Mouse (Mus musculus): Measurements from ENCODE around the gene Tmem132d. TPM values are rescaled to one million over a fixed set of nuclear protein-coding genes. Genes with fewer than 3 reads are reported as not detected.
"Not testable (repeated sequence)": the region's sequence is repeated elsewhere in the genome, so short reads cannot be mapped to it uniquely, and the experiment has no call there.

Gene Tmem132d
- polyA plus RNA-seq, 1 experiment from 2014 or later = not detected

DNA sequence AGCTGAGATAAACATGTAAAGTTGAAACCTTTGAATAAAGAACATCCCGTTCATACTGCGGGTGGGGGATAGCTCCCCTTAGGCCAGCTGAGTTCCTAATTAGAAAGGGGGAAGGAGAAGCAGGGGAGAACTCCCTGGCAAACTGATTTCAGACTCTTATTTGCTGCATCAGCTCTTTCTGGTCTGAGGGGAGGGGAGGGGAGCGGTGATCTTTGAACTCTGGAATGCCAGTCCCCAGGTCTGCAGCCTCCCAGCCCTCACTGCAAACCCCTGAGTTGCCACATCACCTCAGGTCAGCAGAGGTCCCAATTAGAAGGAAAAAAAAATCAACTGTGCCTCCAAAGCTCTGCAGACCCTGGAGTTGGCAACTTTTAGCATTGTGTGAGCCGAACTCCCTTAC, 482.3 kb downstream of the Tmem132d start:
- Histone ChIP-seq H3K27ac (ENCODE audit: low read depth, low read length) (no peak overlapping the region), H3K36me3 (ENCODE audit: control insufficient read depth, insufficient read depth, low read length) (no peaks in the 10 kb centered on the region), H3K27me3 (replicated peaks; ENCODE audit: control insufficient read depth, insufficient read depth, low read length) (no peaks in the 10 kb centered on the region), H3K9ac (ENCODE audit: low read depth, low read length) (no peak overlapping the region), H3K4me1 (replicated peaks; ENCODE audit: control insufficient read depth, insufficient read depth, low read length) (no peaks in the 10 kb centered on the region), H3K4me2 (no peak overlapping the region), H3K9me3 (ENCODE audit: control insufficient read depth, low read length) (no peaks in the 10 kb centered on the region), H3K4me3 (ENCODE audit: low read depth, low read length) (no peak overlapping the region)
- WGBS = 56% methylated on average over 4 of the region's 4 CpGs
- DNase-seq (ENCODE audit: low spot score) (no peak), ATAC-seq (replicated peaks; ENCODE audit: low FRiP score) (no peak)

DNA sequence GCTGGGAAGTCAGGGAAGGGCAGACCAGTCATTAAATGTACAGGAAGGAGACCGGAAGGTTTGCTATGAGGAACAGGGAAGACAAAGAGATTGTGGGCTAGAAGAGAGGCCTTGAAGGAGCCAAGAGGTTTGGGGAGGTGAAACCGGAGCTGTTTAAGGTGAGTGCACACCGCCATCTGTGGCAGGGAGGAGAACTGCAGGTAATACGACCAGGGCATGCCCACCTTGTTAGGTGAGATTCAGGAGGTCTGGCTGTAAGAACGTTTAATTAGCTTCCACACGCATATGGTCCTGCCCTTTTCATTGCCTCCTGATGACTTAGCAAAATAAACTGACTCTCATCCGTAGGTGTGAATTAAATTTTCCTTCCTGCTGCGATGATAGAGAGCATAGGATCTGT, 485.6 kb downstream of the Tmem132d start:
- no peak overlapping the region for H3K4me2 ChIP-seq
- no peak overlapping the region for H3K4me3 ChIP-seq (ENCODE audit: low read depth, low read length)
- no peaks in the 10 kb centered on the region for H3K9me3 ChIP-seq (ENCODE audit: control insufficient read depth, low read length)
- ATAC-seq (replicated peaks; ENCODE audit: low FRiP score) = no peak
- 21% methylated on average over 8 of the region's 8 CpGs for WGBS
- H3K36me3 ChIP-seq (ENCODE audit: control insufficient read depth, insufficient read depth, low read length) = no peaks in the 10 kb centered on the region
- H3K9ac ChIP-seq (ENCODE audit: low read depth, low read length) = no peak overlapping the region
- DNase-seq (ENCODE audit: low spot score) = no peak
- H3K27me3 ChIP-seq (replicated peaks; ENCODE audit: control insufficient read depth, insufficient read depth, low read length) = no peaks in the 10 kb centered on the region
- H3K4me1 ChIP-seq (replicated peaks; ENCODE audit: control insufficient read depth, insufficient read depth, low read length) = no peaks in the 10 kb centered on the region
- no peak overlapping the region for H3K27ac ChIP-seq (ENCODE audit: low read depth, low read length)

DNA sequence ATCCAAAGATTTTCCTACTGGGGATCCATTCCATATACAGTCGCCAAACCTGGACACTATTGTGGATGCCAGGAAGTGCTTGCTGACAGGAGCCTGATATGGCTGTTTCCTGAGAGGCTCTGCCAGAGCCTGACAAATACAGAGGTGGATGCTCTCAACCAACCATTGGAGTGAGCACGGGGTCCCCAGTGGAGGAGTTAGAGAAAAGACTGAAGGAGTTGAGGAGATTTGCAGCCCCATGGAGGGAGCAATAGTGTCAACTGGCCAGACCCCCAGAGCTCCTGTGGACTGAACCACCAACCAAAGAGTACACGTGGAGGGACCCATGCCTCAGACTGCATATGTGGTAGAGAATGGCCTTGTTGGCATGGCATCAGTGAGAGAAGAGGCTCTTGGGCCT, 490.7 kb downstream of the Tmem132d start:
- ATAC-seq (replicated peaks; ENCODE audit: low FRiP score); H3K4me1 ChIP-seq (replicated peaks; ENCODE audit: control insufficient read depth, insufficient read depth, low read length); H3K4me3 ChIP-seq (ENCODE audit: low read depth, low read length); H3K9ac ChIP-seq (ENCODE audit: low read depth, low read length); H3K36me3 ChIP-seq (ENCODE audit: control insufficient read depth, insufficient read depth, low read length); DNase-seq (ENCODE audit: low spot score); H3K27me3 ChIP-seq (replicated peaks; ENCODE audit: control insufficient read depth, insufficient read depth, low read length); H3K4me2 ChIP-seq; H3K27ac ChIP-seq (ENCODE audit: low read depth, low read length); H3K9me3 ChIP-seq (ENCODE audit: control insufficient read depth, low read length): not testable (repeated sequence)
- WGBS = 68% methylated on average over 3 of the region's 3 CpGs

DNA sequence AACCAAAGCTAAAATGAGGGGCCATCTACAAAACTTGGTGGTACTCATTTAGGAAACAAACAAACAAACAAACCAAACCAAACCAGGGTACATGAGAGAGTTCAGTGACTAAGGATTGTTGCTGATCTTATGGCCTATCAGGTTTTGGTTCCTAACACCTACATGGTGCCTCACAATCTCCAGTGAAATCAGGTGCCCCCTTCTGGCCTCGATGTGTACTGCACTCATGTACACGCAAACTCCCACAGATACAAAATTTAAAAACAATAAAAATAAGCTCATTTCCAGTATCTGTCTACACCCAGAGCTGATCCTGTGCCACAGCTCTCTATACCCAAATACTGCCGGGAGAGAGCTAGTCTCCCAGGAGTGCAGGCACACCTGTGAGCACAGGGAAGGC, 495.0 kb downstream of the Tmem132d start:
- Histone ChIP-seq H3K27me3 (replicated peaks; ENCODE audit: control insufficient read depth, insufficient read depth, low read length) (no peaks in the 10 kb centered on the region), H3K4me3 (ENCODE audit: low read depth, low read length) (no peak overlapping the region), H3K36me3 (ENCODE audit: control insufficient read depth, insufficient read depth, low read length) (no peaks in the 10 kb centered on the region), H3K9ac (ENCODE audit: low read depth, low read length) (no peak overlapping the region), H3K4me1 (replicated peaks; ENCODE audit: control insufficient read depth, insufficient read depth, low read length) (no peaks in the 10 kb centered on the region), H3K9me3 (ENCODE audit: control insufficient read depth, low read length) (no peaks in the 10 kb centered on the region), H3K27ac (ENCODE audit: low read depth, low read length) (no peak overlapping the region), H3K4me2 (no peak overlapping the region)
- ATAC-seq (replicated peaks; ENCODE audit: low FRiP score) (no peak), DNase-seq (ENCODE audit: low spot score) (no peak)
- WGBS = 75% methylated on average over 3 of the region's 3 CpGs

DNA sequence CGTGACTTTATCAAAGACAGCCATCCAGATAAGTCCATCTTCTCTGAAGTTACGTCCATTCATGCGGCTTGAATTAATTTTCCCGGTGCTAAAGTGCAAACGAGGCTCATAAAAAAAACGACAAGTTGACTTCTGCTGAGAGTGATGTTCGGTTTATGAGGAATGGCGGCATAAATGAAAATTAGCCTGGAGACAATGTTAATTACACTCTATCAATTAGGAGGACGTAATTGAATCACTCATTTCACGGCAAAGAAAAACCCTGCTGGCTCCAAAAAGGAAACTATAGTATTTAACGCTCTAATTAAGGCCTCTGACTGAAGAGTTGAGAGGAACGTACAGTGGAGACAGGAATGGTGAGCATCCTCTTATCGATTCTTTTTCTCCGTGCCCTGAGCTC, 503.2 kb downstream of the Tmem132d start:
- 88% methylated on average over 14 of the region's 14 CpGs for WGBS
- Histone ChIP-seq H3K9ac (ENCODE audit: low read depth, low read length) (no peak overlapping the region), H3K27ac (ENCODE audit: low read depth, low read length) (no peak overlapping the region), H3K4me3 (ENCODE audit: low read depth, low read length) (no peak overlapping the region), H3K27me3 (replicated peaks; ENCODE audit: control insufficient read depth, insufficient read depth, low read length) (no peaks in the 10 kb centered on the region), H3K4me1 (replicated peaks; ENCODE audit: control insufficient read depth, insufficient read depth, low read length) (no peaks in the 10 kb centered on the region), H3K9me3 (ENCODE audit: control insufficient read depth, low read length) (peaks cover 5% of the 10 kb centered on the region; the same call in 1 of the 2 replicates), H3K36me3 (ENCODE audit: control insufficient read depth, insufficient read depth, low read length) (no peaks in the 10 kb centered on the region), H3K4me2 (no peak overlapping the region)
- DNase-seq (ENCODE audit: low spot score) = no peak
- ATAC-seq (replicated peaks; ENCODE audit: low FRiP score) = no peak

DNA sequence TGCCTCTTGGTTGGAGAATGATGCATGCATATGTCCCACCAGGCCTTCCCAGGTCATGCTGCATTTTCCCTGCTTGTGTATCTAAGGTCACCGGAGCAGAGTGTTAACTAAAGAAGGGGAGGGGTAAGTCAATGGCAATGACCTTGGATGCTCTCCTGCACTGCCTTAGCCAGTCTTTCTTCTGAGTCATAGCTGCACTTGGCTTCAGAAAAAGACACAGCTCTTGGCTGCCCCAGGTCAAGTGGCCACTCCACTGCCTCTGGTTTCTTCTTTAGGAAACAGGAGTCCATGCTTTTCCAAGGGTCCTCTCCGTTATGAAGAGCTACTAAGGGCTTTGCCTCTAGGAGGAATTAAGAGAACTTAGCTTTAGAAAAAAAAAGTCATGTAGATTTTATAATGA, 506.2 kb downstream of the Tmem132d start:
- Histone ChIP-seq H3K9me3 (ENCODE audit: control insufficient read depth, low read length) (peaks cover 5% of the 10 kb centered on the region; the same call in 1 of the 2 replicates), H3K27ac (ENCODE audit: low read depth, low read length) (no peak overlapping the region), H3K4me1 (replicated peaks; ENCODE audit: control insufficient read depth, insufficient read depth, low read length) (no peaks in the 10 kb centered on the region), H3K9ac (ENCODE audit: low read depth, low read length) (no peak overlapping the region), H3K4me3 (ENCODE audit: low read depth, low read length) (no peak overlapping the region), H3K36me3 (ENCODE audit: control insufficient read depth, insufficient read depth, low read length) (no peaks in the 10 kb centered on the region), H3K27me3 (replicated peaks; ENCODE audit: control insufficient read depth, insufficient read depth, low read length) (no peaks in the 10 kb centered on the region), H3K4me2 (no peak overlapping the region)
- 81% methylated on average over 2 of the region's 2 CpGs for WGBS
- ATAC-seq (replicated peaks; ENCODE audit: low FRiP score) (no peak), DNase-seq (ENCODE audit: low spot score) (no peak)

DNA sequence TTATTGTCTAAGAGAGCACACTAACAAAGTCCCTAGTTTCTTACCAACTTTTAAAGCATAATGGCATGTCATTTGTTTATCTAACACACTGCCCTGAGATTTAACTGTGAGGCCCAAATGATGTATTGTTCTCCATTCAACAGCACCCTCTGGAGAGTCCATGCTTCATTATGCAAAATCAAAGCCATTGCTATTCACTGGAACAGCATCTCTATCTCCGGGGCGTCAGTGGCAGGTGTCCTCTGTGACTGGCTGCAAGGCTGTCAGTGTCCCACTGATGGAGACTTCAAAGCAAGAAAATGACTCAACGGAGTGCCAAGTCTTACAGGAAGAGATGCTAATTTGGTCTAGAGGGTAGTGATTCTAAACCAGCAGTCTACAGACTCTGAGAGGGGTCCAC, 508.8 kb downstream of the Tmem132d start:
- Histone ChIP-seq H3K27ac (ENCODE audit: low read depth, low read length) (no peak overlapping the region), H3K9ac (ENCODE audit: low read depth, low read length) (no peak overlapping the region), H3K4me3 (ENCODE audit: low read depth, low read length) (no peak overlapping the region), H3K9me3 (ENCODE audit: control insufficient read depth, low read length) (peaks cover 3% of the 10 kb centered on the region; the same call in 1 of the 2 replicates), H3K27me3 (replicated peaks; ENCODE audit: control insufficient read depth, insufficient read depth, low read length) (no peaks in the 10 kb centered on the region), H3K36me3 (ENCODE audit: control insufficient read depth, insufficient read depth, low read length) (no peaks in the 10 kb centered on the region), H3K4me2 (no peak overlapping the region), H3K4me1 (replicated peaks; ENCODE audit: control insufficient read depth, insufficient read depth, low read length) (no peaks in the 10 kb centered on the region)
- 67% methylated on average over 3 of the region's 3 CpGs for WGBS
- ATAC-seq (replicated peaks; ENCODE audit: low FRiP score) (no peak), DNase-seq (ENCODE audit: low spot score) (no peak)

DNA sequence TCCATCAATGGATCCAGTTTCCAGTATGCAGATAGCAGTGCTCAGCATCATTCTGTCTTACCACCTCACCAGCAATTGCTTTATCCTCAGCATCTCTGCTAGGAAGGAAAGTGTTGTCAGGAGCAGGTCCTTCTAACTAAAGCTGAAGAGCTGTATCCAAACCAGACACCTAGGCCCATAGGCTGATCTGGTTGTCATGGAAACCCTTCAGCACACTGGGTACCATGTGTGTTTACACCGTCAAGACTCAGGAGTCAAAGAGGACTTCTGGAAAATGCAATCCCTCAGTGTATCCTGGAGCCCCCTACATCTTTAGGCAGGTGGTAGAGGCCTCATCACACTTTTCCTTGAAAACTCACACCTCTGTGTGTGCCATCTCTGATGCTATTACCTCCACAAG, 513.7 kb downstream of the Tmem132d start:
- Histone ChIP-seq H3K9me3 (ENCODE audit: control insufficient read depth, low read length) (no peaks in the 10 kb centered on the region), H3K9ac (ENCODE audit: low read depth, low read length) (no peak overlapping the region), H3K27me3 (replicated peaks; ENCODE audit: control insufficient read depth, insufficient read depth, low read length) (no peaks in the 10 kb centered on the region), H3K4me1 (replicated peaks; ENCODE audit: control insufficient read depth, insufficient read depth, low read length) (no peaks in the 10 kb centered on the region), H3K4me3 (ENCODE audit: low read depth, low read length) (no peak overlapping the region), H3K36me3 (ENCODE audit: control insufficient read depth, insufficient read depth, low read length) (no peaks in the 10 kb centered on the region), H3K4me2 (no peak overlapping the region), H3K27ac (ENCODE audit: low read depth, low read length) (no peak overlapping the region)
- DNase-seq (ENCODE audit: low spot score) = no peak
- WGBS = 84% methylated on average over 1 of the region's 1 CpGs
- no peak for ATAC-seq (replicated peaks; ENCODE audit: low FRiP score)

DNA sequence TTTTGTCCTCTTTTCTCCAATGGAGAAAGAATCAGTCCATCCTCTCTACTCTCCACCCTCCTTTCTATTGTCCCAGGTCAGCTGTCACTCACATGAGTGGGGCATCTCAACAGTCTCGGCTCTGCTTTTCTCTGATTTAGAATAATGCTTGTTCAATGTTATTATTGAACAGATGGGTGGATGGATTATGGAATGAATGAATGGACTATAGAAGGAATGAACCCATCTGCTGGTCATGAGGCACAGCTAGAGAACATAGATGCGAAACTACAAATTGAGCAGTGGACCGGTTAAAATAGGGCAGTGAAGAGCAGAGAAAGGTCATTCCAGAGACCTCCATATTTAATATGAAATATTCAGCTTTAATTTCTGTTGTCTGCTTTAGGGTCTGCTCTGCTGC, 514.5 kb downstream of the Tmem132d start:
- H3K36me3 ChIP-seq (ENCODE audit: control insufficient read depth, insufficient read depth, low read length) = no peaks in the 10 kb centered on the region
- no peak overlapping the region for H3K9ac ChIP-seq (ENCODE audit: low read depth, low read length)
- DNase-seq (ENCODE audit: low spot score) = no peak
- no peak overlapping the region for H3K4me2 ChIP-seq
- WGBS = 85% methylated on average over 3 of the region's 3 CpGs
- no peaks in the 10 kb centered on the region for H3K4me1 ChIP-seq (replicated peaks; ENCODE audit: control insufficient read depth, insufficient read depth, low read length)
- no peak overlapping the region for H3K4me3 ChIP-seq (ENCODE audit: low read depth, low read length)
- no peak overlapping the region for H3K27ac ChIP-seq (ENCODE audit: low read depth, low read length)
- H3K9me3 ChIP-seq (ENCODE audit: control insufficient read depth, low read length) = no peaks in the 10 kb centered on the region
- ATAC-seq (replicated peaks; ENCODE audit: low FRiP score) = no peak
- H3K27me3 ChIP-seq (replicated peaks; ENCODE audit: control insufficient read depth, insufficient read depth, low read length) = no peaks in the 10 kb centered on the region
